Mouse (Mus musculus) liver, embryonic 12.5 days (tissue): ENCODE data around the gene Prf1. TPM values are rescaled to one million over a fixed set of nuclear protein-coding genes. Genes with fewer than 3 reads are reported as not detected.

Experiments
- ATAC-seq: fragments of 200-750 bp; cut with Nextera tagmentation; 2 replicates; pipeline ENCODE4 v1.8.0; 2017; ENCODE audit warnings: moderate number of reproducible peaks, mild to moderate bottlenecking, moderate library complexity
- H3K27ac ChIP-seq: fragments of 300-500 bp; sonication (generic); 2 replicates; pipeline ENCODE4 v1.5.1; 2016; ENCODE audit warnings: mild to moderate bottlenecking
- H3K27me3 ChIP-seq: fragments of 300-500 bp; sonication (generic); replicated peaks from 2 replicates; pipeline ENCODE4 v1.6.1; 2016; ENCODE audit warnings: mild to moderate bottlenecking, moderate library complexity
- H3K36me3 ChIP-seq: fragments of 300-500 bp; sonication (generic); 2 replicates; pipeline ENCODE4 v1.6.1; 2016; ENCODE audit warnings: mild to moderate bottlenecking, moderate library complexity
- H3K4me1 ChIP-seq: fragments of 300-500 bp; sonication (generic); 2 replicates; pipeline ENCODE4 v1.6.1; 2016
- H3K4me2 ChIP-seq: fragments of 300-500 bp; sonication (generic); 2 replicates; pipeline ENCODE4 v1.6.1; 2016; ENCODE audit warnings: mild to moderate bottlenecking, moderate library complexity
- H3K4me3 ChIP-seq: fragments of 300-500 bp; sonication (generic); 2 replicates; pipeline ENCODE4 v1.5.1; 2016; ENCODE audit warnings: mild to moderate bottlenecking, moderate library complexity
- H3K9ac ChIP-seq: fragments of 300-500 bp; sonication (generic); 2 replicates; pipeline ENCODE4 v1.6.1; 2016; ENCODE audit warnings: mild to moderate bottlenecking, moderate library complexity
- H3K9me3 ChIP-seq: fragments of 300-500 bp; sonication (generic); replicated peaks from 2 replicates; pipeline ENCODE4 v1.6.1; 2016; ENCODE audit warnings: mild to moderate bottlenecking, moderate library complexity
- WGBS: fragments of 180-500 bp; shearing (Covaris S2); methylation state at CpG from one replicate; pipeline ENCODE4 v1.1.7; 2016; ENCODE audit not compliant: insufficient replicate concordance; 5-methylcytosine and 5-hydroxymethylcytosine counted together
- polyA plus RNA-seq: library from polyadenylated mRNA; unstranded; fragments of >200 nt; fragmentation: Nextera tagmentation; extraction: Ambion mirVana; gene quantifications from 2 replicates; pipeline ENCODE4 v1.2.1, GENCODE M21; 2016

The Prf1 gene
- polyA plus RNA-seq, 1 experiment from 2014 or later = not detected

DNA sequence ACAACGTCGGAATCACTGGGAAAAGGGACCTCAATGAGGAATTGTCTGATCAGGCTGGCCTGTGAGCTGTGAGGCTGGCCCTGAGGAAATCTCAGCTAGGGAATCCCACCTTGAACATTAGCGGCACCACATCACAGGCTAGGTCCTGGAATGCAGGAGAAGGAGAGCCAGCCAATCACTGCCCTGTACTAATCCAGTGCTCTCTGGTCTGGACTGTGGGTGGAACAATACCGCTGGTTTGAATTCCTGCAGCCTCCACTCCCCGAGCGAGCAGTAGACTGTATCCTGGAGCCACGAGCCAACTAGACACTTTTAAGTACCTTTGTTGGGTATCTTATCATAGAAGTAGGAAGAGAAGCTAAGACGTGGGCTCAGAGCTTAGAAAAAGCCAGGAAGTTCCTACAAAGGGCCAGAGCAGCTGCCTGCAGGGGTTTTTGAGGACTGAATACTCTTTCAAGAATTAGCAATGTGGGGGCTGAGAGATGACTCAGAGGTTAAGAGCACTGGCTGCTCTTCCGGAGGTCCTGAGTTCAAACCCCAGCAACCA, 28.2 kb downstream of the Prf1 start:
- no peak overlapping the region for H3K27ac ChIP-seq
- no peaks in the 10 kb centered on the region for H3K27me3 ChIP-seq
- no peak overlapping the region for H3K9ac ChIP-seq
- H3K4me1 ChIP-seq = no peaks in the 10 kb centered on the region
- no peaks in the 10 kb centered on the region for H3K9me3 ChIP-seq
- peaks cover 23% of the 10 kb centered on the region for H3K36me3 ChIP-seq
- no peak overlapping the region for H3K4me3 ChIP-seq
- no peak for ATAC-seq
- H3K4me2 ChIP-seq = no peak overlapping the region
- 61% methylated on average over 9 of the region's 9 CpGs for WGBS

DNA sequence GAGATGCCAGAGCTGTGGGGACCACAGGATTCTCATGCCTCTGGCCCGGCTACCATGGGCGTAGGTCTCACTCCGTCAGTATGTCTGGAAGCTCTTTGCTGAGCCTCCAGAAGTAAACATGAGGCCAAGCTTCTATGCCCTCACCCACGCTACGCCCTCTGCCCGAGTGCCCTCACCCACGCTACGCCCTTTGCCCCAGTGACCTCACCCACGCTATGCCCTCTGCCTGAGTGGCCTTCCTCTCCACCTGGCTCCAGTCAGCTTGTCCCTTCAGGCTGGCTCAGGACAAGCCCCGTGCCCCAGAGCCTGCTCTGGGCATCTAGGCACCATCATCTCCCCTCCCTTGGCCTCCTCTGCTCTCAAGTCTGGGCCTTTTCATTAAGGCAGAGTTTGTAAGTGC, 29.9 kb downstream of the Prf1 start:
- Histone ChIP-seq H3K9me3 (no peaks in the 10 kb centered on the region), H3K4me2 (no peak overlapping the region), H3K27me3 (no peaks in the 10 kb centered on the region), H3K9ac (no peak overlapping the region), H3K4me1 (no peaks in the 10 kb centered on the region), H3K36me3 (peaks cover 11% of the 10 kb centered on the region), H3K27ac (no peak overlapping the region), H3K4me3 (no peak overlapping the region)
- ATAC-seq = no peak
- 76% methylated on average over 10 of the region's 10 CpGs for WGBS

- no peaks in the 10 kb centered on the region for H3K4me1 ChIP-seq
- H3K4me2 ChIP-seq = no peak overlapping the region
- ATAC-seq = no peak
- 0 out of 2 replicates have a peak, but pooled peaks cover 6% of the 10 kb centered on the region for H3K36me3 ChIP-seq
- no peaks in the 10 kb centered on the region for H3K27me3 ChIP-seq
- no peaks in the 10 kb centered on the region for H3K9me3 ChIP-seq
- H3K9ac ChIP-seq = no peak overlapping the region
- no peak overlapping the region for H3K4me3 ChIP-seq
- 62% methylated on average over 7 of the region's 7 CpGs for WGBS
- H3K27ac ChIP-seq = no peak overlapping the region
Observed at GRCm38 (mm10) chr10:61328927-61329326, 31.3 kb downstream of the Prf1 start.

- H3K4me2 ChIP-seq = no peak overlapping the region
- H3K4me1 ChIP-seq = no peaks in the 10 kb centered on the region
- H3K4me3 ChIP-seq = no peak overlapping the region
- H3K27ac ChIP-seq = no peak overlapping the region
- WGBS = 73% methylated on average over 5 of the region's 5 CpGs
- ATAC-seq = no peak
- no peak overlapping the region for H3K9ac ChIP-seq
- no peaks in the 10 kb centered on the region for H3K27me3 ChIP-seq
- H3K9me3 ChIP-seq = no peaks in the 10 kb centered on the region
- H3K36me3 ChIP-seq = 0 out of 2 replicates have a peak, but pooled peaks cover 6% of the 10 kb centered on the region
Observed at GRCm38 (mm10) chr10:61331046-61331445, 33.4 kb downstream of the Prf1 start.

DNA sequence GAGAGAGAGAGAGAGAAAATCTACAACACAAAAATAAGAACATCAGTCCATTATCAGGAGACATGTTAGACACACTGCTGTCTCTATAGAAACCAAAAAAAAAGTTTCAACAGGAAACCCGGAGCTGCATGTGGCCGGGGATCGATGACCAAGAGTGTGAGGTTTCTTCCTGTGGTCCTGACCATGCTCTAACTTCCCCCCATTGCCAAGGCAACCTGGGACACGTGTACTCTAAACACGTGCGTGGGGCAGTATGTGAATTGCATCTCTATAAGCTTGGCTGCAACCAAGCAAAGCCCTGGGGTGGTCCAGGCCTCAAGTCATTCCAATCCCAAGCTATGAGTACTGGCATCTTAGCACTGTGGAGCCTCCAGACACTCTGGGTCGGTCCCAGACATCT, 36.9 kb downstream of the Prf1 start:
- H3K4me1 ChIP-seq = no peaks in the 10 kb centered on the region
- H3K4me2 ChIP-seq = no peak overlapping the region
- H3K9ac ChIP-seq = no peak overlapping the region
- H3K36me3 ChIP-seq = peaks cover 6% of the 10 kb centered on the region; the same call in 1 of the 2 replicates
- 22% methylated on average over 7 of the region's 7 CpGs for WGBS
- no peak overlapping the region for H3K27ac ChIP-seq
- no peaks in the 10 kb centered on the region for H3K27me3 ChIP-seq
- no peak overlapping the region for H3K4me3 ChIP-seq
- no peak for ATAC-seq
- H3K9me3 ChIP-seq = no peaks in the 10 kb centered on the region

DNA sequence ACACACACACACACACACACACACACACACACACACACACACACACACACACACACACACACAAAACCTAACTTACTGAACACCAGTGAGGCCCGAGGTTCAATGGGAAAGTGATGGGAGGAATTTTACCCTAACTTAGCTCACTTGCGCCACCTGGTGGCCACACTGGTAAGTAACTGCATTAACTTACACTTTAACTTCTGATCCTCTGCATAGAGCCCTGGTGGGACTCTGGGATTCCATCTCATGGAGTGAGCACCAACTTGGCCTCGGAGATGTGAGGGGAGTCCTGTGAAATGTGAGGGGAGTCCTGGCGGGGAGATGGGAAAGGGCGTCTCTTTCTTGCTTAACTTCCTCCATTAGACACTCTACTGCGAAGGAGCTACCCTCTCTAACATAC, 38.5 kb downstream of the Prf1 start:
- Histone ChIP-seq H3K4me2 (no peak overlapping the region), H3K36me3 (peaks cover 6% of the 10 kb centered on the region; the same call in 1 of the 2 replicates), H3K27me3 (no peaks in the 10 kb centered on the region), H3K27ac (no peak overlapping the region), H3K4me1 (no peaks in the 10 kb centered on the region), H3K9ac (no peak overlapping the region), H3K9me3 (no peaks in the 10 kb centered on the region), H3K4me3 (no peak overlapping the region)
- no peak for ATAC-seq
- 20% methylated on average over 6 of the region's 6 CpGs for WGBS

DNA sequence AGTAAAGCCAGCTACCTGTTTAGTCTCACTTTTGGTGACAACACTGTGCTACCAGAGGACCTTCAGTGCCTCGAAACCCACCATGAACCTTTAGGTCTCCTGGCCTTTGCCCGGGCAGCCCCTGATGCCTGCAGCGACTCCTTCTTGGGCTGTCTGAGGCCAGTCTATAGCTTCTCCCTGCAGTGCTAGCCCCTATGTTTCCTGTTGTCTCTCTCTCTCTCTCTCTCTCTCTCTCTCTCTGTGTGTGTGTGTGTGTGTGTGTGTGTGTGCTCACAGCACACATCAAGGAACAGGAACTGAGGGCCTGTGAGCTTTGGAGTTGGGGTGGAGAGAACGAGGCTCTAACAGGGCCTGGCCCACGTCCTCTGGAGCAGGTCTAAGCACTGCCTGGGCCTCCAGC, 39.0 kb downstream of the Prf1 start:
- Histone ChIP-seq H3K9ac (no peak overlapping the region), H3K27me3 (no peaks in the 10 kb centered on the region), H3K4me1 (no peaks in the 10 kb centered on the region), H3K27ac (no peak overlapping the region), H3K36me3 (peaks cover 6% of the 10 kb centered on the region; the same call in 1 of the 2 replicates), H3K4me2 (no peak overlapping the region), H3K4me3 (no peak overlapping the region), H3K9me3 (no peaks in the 10 kb centered on the region)
- ATAC-seq = no peak
- WGBS = 54% methylated on average over 5 of the region's 5 CpGs

GRCm38 (mm10) chr10:61337665-61338064, 40.0 kb downstream of the Prf1 start:
- Histone ChIP-seq H3K27ac (no peak overlapping the region), H3K36me3 (peaks cover 12% of the 10 kb centered on the region), H3K4me2 (no peak overlapping the region), H3K4me3 (no peak overlapping the region), H3K9ac (no peak overlapping the region), H3K4me1 (no peaks in the 10 kb centered on the region), H3K9me3 (no peaks in the 10 kb centered on the region), H3K27me3 (no peaks in the 10 kb centered on the region)
- ATAC-seq = no peak
- 77% methylated on average over 11 of the region's 11 CpGs for WGBS

- no peak overlapping the region for H3K9ac ChIP-seq
- no peaks in the 10 kb centered on the region for H3K9me3 ChIP-seq
- H3K27ac ChIP-seq = no peak overlapping the region
- no peak overlapping the region for H3K4me2 ChIP-seq
- H3K27me3 ChIP-seq = no peaks in the 10 kb centered on the region
- H3K4me3 ChIP-seq = no peak overlapping the region
- WGBS = 79% methylated on average over 9 of the region's 9 CpGs
- ATAC-seq = no peak
- H3K4me1 ChIP-seq = no peaks in the 10 kb centered on the region
- peaks cover 9% of the 10 kb centered on the region for H3K36me3 ChIP-seq
Observed at GRCm38 (mm10) chr10:61339216-61339615, 41.6 kb downstream of the Prf1 start.

- WGBS = 62% methylated on average over 9 of the region's 9 CpGs
- no peak for ATAC-seq
Observed at GRCm38 (mm10) chr10:61340247-61340646, 42.6 kb downstream of the Prf1 start.

GRCm38 (mm10) chr10:61341045-61341444, 43.4 kb downstream of the Prf1 start:
- 71% methylated on average over 5 of the region's 5 CpGs for WGBS
- H3K36me3 ChIP-seq = peaks cover 12% of the 10 kb centered on the region
- no peak overlapping the region for H3K4me3 ChIP-seq
- H3K9ac ChIP-seq = no peak overlapping the region
- H3K4me1 ChIP-seq = no peaks in the 10 kb centered on the region
- no peak for ATAC-seq
- no peaks in the 10 kb centered on the region for H3K9me3 ChIP-seq
- 0 out of 2 replicates have a peak, but pooled peaks cover 3% of the 10 kb centered on the region for H3K27me3 ChIP-seq
- no peak overlapping the region for H3K27ac ChIP-seq
- no peak overlapping the region for H3K4me2 ChIP-seq

More at GRCm38 (mm10) chr10:61340247-61340646, 42.6 kb downstream of the Prf1 start:
- no peak overlapping the region for H3K4me3 ChIP-seq
- H3K36me3 ChIP-seq = peaks cover 12% of the 10 kb centered on the region
- no peak overlapping the region for H3K27ac ChIP-seq
- no peak overlapping the region for H3K9ac ChIP-seq
- H3K27me3 ChIP-seq = no peaks in the 10 kb centered on the region
- H3K4me1 ChIP-seq = no peaks in the 10 kb centered on the region
- H3K9me3 ChIP-seq = no peaks in the 10 kb centered on the region
- H3K4me2 ChIP-seq = no peak overlapping the region

GRCm38 (mm10) chr10:61341557-61341956, 43.9 kb downstream of the Prf1 start:
- H3K27ac ChIP-seq = no peak overlapping the region
- 0 out of 2 replicates have a peak, but pooled peaks cover 3% of the 10 kb centered on the region for H3K27me3 ChIP-seq
- no peak overlapping the region for H3K4me2 ChIP-seq
- no peaks in the 10 kb centered on the region for H3K9me3 ChIP-seq
- peaks cover under 1% of the 10 kb centered on the region; the same call in 1 of the 2 replicates for H3K4me1 ChIP-seq
- ATAC-seq = no peak
- 52% methylated on average over 6 of the region's 6 CpGs for WGBS
- no peak overlapping the region for H3K4me3 ChIP-seq
- H3K36me3 ChIP-seq = peaks cover 12% of the 10 kb centered on the region
- H3K9ac ChIP-seq = no peak overlapping the region

DNA sequence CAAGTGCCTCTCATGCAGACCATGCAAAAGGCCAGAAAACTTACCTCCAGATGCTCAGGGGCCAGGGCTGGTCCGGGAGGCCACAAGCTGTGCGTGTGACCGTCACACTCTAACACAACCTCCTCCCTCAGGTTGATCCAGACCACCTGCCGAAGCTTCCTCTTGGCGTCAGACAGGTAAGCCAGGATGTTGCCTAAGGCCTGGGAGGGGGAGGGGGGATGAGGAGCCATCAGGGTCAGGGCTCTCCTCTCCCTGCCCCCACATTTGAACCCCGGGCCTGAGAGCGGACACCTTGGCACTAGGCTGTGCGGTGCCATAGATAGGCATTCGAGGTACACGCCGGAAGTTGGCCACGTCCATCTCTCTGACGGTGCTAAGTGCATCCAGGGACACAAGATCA, 45.1 kb downstream of the Prf1 start:
- H3K4me2 ChIP-seq = no peak overlapping the region
- peaks cover 12% of the 10 kb centered on the region for H3K36me3 ChIP-seq
- no peak overlapping the region for H3K27ac ChIP-seq
- no peak overlapping the region for H3K4me3 ChIP-seq
- H3K9ac ChIP-seq = no peak overlapping the region
- H3K27me3 ChIP-seq = 0 out of 2 replicates have a peak, but pooled peaks cover 3% of the 10 kb centered on the region
- no peaks in the 10 kb centered on the region for H3K9me3 ChIP-seq
- 73% methylated on average over 13 of the region's 13 CpGs for WGBS
- H3K4me1 ChIP-seq = peaks cover 8% of the 10 kb centered on the region; the same call in 1 of the 2 replicates
- no peak for ATAC-seq
